Mouse (Mus musculus): ENCODE data around the gene Cmip.

DNA sequence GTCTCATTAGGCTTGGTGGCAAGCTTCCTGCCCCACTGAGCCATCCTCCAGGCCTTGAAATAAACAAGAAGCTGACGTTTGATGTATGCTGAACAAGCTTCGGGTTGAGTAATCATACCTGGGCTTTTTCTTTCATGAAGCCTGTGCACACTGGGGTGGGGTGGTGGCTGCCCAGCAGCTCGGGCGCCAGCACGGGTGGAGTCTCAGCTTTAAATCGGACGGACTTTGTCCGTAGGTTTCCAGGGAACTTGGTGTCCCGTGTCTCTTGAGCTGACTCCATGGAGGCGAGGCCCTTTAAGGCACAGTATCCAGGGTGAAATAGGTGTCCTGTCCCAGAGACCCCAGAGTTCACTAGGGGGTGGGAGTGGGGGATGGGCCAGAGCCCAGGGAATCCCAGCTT, 42.3 kb downstream of the Cmip start:
- TF ChIP-seq E2F4 (IDR thresholded peaks at IDR 0.05; ENCODE audit: insufficient read depth) (no peak), POLR2A (IDR thresholded peaks at IDR 0.05; ENCODE audit: insufficient read length, low read depth) (no peak), CEBPB (IDR thresholded peaks at IDR 0.05; ENCODE audit: insufficient read depth, poor library complexity, severe bottlenecking) (no peak), MAX (IDR thresholded peaks at IDR 0.05; ENCODE audit: low read depth) (no peak), MYOG (IDR thresholded peaks at IDR 0.05; ENCODE audit: control insufficient read depth in 1 of 3, insufficient read depth in 1 of 3, insufficient read length in 2 of 3, low read depth in 2 of 3) (no peak), USF1 (IDR thresholded peaks at IDR 0.05; ENCODE audit: low read depth) (no peak), SRF (IDR thresholded peaks at IDR 0.05; ENCODE audit: control insufficient read depth, insufficient read length, low read depth) (no peak), TCF12 (IDR thresholded peaks at IDR 0.05; ENCODE audit: insufficient read depth, poor library complexity, severe bottlenecking) (no peak)
